Mouse (Mus musculus) kidney, embryonic 15.5 days (tissue): ENCODE data around the gene Aldh1l1. TPM values are rescaled to one million over a fixed set of nuclear protein-coding genes. Genes with fewer than 3 reads are reported as not detected.

Experiments
- ATAC-seq: fragments of 200-750 bp; cut with Nextera tagmentation; replicated peaks from 2 replicates; pipeline ENCODE4 v1.8.0; 2017; ENCODE audit warnings: moderate TSS enrichment; ENCODE audit not compliant: low FRiP score
- H3K27ac ChIP-seq: fragments of 300-500 bp; sonication (generic); 2 replicates; pipeline ENCODE4 v1.5.1; 2015; ENCODE audit warnings: mild to moderate bottlenecking, inconsistent platforms
- H3K27me3 ChIP-seq: fragments of 300-500 bp; sonication (generic); 2 replicates; pipeline ENCODE4 v1.6.1; 2015; ENCODE audit warnings: inconsistent platforms
- H3K36me3 ChIP-seq: fragments of 300-500 bp; sonication (generic); 2 replicates; pipeline ENCODE4 v1.6.1; 2015; ENCODE audit warnings: inconsistent platforms
- H3K4me1 ChIP-seq: fragments of 300-500 bp; sonication (generic); 2 replicates; pipeline ENCODE4 v1.6.1; 2015; ENCODE audit warnings: inconsistent platforms
- H3K4me2 ChIP-seq: fragments of 300-500 bp; sonication (generic); 2 replicates; pipeline ENCODE4 v1.6.1; 2015; ENCODE audit warnings: moderate library complexity, mild to moderate bottlenecking, inconsistent platforms
- H3K4me3 ChIP-seq: fragments of 300-500 bp; sonication (generic); replicated peaks from 2 replicates; pipeline ENCODE4 v1.5.1; 2015; ENCODE audit warnings: mild to moderate bottlenecking, inconsistent platforms
- H3K9ac ChIP-seq: fragments of 300-500 bp; sonication (generic); 2 replicates; pipeline ENCODE4 v1.6.1; 2015; ENCODE audit warnings: mild to moderate bottlenecking, inconsistent platforms
- H3K9me3 ChIP-seq: fragments of 300-500 bp; sonication (generic); replicated peaks from 2 replicates; pipeline ENCODE4 v1.6.1; 2016; ENCODE audit warnings: inconsistent platforms
- WGBS: fragments of 180-500 bp; shearing (Covaris S2); methylation state at CpG from one replicate; pipeline ENCODE4 v1.1.7; 2015; ENCODE audit warnings: mixed read lengths; 5-methylcytosine and 5-hydroxymethylcytosine counted together
- polyA plus RNA-seq: library from polyadenylated mRNA; unstranded; fragments of >200 nt; fragmentation: Nextera tagmentation; extraction: Ambion mirVana; gene quantifications from 2 replicates; pipeline ENCODE4 v1.2.1, GENCODE M21; 2015

Aldh1l1 gene
- polyA plus RNA-seq, 1 experiment from 2014 or later, result 13.8 TPM

DNA sequence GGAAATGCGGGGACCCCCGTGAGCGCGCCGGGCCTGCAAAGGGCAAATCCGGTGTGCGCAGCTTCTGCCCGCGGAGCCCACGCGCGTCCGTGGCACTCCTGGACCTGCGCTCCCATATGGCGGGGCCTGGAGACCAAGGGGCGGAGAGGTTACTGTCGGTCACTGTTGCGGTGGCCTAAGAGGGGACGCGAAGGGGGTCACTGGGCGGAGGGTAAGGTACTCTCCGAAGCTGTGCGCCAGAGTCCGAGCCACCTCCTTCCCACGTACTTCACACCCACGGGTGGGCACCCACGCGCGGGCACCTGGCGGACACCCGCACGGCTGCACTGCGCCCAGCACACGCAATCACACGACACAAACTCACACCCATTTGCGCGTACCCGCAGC lies 23.4 kb upstream of the Aldh1l1 start:
- ATAC-seq, result peak; percentile 48
- WGBS, result under 1% methylated on average over 38 of the region's 38 CpGs
- H3K4me2 ChIP-seq, result peak overlapping the region; percentile 100

DNA sequence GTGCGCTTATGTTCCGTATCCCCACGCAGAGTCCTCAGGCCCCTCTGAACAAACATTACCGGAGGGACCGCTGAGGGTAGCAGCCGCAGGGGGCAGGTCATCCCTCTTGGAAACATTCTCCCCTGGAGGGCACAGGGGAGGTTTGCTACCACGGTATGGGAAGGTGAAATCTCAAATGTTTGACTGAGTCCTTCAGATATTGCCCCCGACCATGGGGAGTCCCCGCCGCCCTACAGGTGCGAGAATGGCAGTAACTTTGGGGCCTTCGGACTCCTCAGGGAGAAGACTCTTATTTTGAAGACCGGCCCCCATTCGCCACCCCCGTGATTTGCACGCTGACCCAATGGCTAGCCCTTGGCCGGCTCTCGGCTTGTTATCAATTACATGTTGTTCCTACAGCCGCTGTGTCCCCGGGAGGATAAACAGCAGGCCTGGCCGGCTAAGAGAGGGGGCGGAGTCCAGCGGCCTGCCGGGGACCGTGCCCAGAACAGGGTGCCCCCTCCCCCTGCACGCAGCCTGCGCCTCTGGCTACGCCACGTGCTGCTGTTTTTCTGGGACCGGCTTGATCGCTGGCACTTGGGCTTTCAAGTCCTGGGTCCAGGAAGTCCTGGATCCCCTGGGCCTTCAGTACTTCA lies 22.9 kb upstream of the Aldh1l1 start:
- H3K9me3 ChIP-seq, result no peaks in the 10 kb centered on the region
- peaks cover 32% of the 10 kb centered on the region for H3K27me3 ChIP-seq
- peaks cover 4% of the 10 kb centered on the region; the same call in 1 of the 2 replicates for H3K36me3 ChIP-seq
- peaks cover 24% of the 10 kb centered on the region for H3K4me1 ChIP-seq
- peak; percentile 89 for ATAC-seq
- H3K4me3 ChIP-seq, result peak overlapping the region; percentile 71
- peak overlapping the region; percentile 61 for H3K9ac ChIP-seq
- H3K27ac ChIP-seq, result peak overlapping the region; percentile 73
- WGBS, result under 1% methylated on average over 31 of the region's 31 CpGs
- H3K4me2 ChIP-seq, result peak overlapping the region; percentile 100

More for the DNA sequence above, 23.4 kb upstream of the Aldh1l1 start:
- H3K9ac ChIP-seq, result peak overlapping the region; percentile 61
- peaks cover 24% of the 10 kb centered on the region for H3K4me1 ChIP-seq
- peak overlapping the region; percentile 71 for H3K4me3 ChIP-seq
- peaks cover 32% of the 10 kb centered on the region for H3K27me3 ChIP-seq
- H3K9me3 ChIP-seq, result no peaks in the 10 kb centered on the region
- peaks cover 4% of the 10 kb centered on the region; the same call in 1 of the 2 replicates for H3K36me3 ChIP-seq
- peak overlapping the region; percentile 73 for H3K27ac ChIP-seq

DNA sequence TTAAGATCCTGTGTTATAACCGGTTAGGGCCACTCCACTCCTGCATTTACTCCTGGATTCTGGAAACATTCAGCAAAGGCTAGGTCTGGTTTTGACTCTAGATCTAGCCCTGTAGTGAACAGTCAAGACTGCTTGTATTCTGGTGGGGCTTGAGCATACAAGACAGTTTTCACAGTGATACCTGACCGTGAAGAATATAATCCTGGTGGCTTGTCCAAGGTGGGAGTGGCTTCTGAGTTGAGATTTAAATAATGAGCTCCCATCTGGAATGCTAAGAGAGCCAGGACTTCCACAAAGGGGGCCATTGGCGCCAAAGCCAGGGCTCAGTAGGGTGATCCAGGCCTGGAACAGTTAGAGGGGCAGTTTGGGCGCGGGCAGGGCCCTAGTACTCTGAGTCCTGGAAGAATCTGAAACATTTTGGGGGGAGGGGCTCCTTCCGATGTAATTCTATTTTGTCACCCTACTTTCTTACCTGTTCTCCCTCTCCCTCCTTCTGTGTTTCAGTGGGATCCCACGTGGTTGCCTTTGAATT lies 22.3 kb upstream of the Aldh1l1 start:
- H3K27me3 ChIP-seq, result peaks cover 32% of the 10 kb centered on the region
- peak overlapping the region; percentile 73; the same call in 1 of the 2 replicates for H3K27ac ChIP-seq
- no peaks in the 10 kb centered on the region for H3K9me3 ChIP-seq
- peak; percentile 15 for ATAC-seq
- peak overlapping the region; percentile 100 for H3K4me2 ChIP-seq
- peaks cover 24% of the 10 kb centered on the region for H3K4me1 ChIP-seq
- WGBS, result 39% methylated on average over 7 of the region's 7 CpGs
- peak overlapping the region; percentile 71 for H3K4me3 ChIP-seq
- no peak overlapping the region for H3K9ac ChIP-seq
- peaks cover 4% of the 10 kb centered on the region; the same call in 1 of the 2 replicates for H3K36me3 ChIP-seq

DNA sequence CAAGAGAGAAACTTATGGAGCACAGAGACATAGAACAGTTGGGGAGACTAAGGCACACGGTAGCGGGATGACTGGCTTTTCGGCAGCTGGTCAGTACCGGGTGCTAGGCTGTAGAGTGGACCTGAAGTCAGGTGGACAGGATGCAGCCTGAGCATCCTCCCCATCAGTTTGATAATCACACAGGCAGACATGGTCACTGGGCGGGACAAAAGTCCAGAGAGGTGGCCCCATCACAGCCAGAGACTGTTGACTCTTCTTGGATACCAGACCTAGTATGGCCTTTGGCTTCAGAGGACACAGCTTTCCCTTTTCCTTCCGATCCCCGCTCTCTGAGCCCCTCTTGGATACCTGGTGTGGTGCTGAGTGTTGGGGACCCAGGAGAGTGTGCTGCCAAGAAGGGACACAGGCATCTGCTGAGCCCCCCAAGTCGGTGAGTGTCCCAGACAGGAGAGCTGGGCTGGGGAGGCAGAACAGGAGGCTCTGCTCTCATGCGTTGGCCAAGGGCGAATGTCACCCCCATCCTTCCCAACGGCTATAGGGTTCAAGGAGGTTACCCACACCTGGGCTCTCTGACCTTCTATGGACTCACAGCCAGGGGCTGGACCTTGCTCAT lies 21.1 kb upstream of the Aldh1l1 start:
- WGBS, result 91% methylated on average over 11 of the region's 11 CpGs
- no peak overlapping the region for H3K27ac ChIP-seq
- no peak overlapping the region for H3K4me3 ChIP-seq
- no peak overlapping the region for H3K4me2 ChIP-seq
- H3K9me3 ChIP-seq, result no peaks in the 10 kb centered on the region
- H3K4me1 ChIP-seq, result peaks cover 24% of the 10 kb centered on the region
- H3K9ac ChIP-seq, result no peak overlapping the region
- H3K27me3 ChIP-seq, result peaks cover 30% of the 10 kb centered on the region
- no peak for ATAC-seq
- H3K36me3 ChIP-seq, result peaks cover 4% of the 10 kb centered on the region; the same call in 1 of the 2 replicates

DNA sequence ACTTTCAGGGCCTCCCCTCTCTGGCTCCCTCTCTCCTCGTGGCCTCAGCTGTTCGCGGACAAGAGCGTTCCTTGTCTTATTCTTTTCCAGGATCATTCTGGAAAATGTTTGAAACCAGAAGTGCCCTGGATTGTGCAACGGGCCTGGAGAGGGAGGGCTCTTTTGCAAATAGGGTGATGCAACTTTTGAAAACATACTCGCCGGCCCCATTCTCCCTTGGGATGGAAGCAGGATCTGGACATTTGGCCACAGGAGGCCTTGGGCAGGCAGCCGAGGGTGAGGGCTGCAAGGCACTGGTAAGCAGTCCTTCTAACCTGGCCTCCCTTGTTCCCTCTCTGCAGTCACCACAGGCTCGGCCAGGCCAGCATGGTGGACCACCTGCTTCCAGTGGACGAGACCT lies 20.1 kb upstream of the Aldh1l1 start:
- WGBS, result 84% methylated on average over 10 of the region's 10 CpGs
- no peak overlapping the region for H3K27ac ChIP-seq
- no peak overlapping the region for H3K4me3 ChIP-seq

DNA sequence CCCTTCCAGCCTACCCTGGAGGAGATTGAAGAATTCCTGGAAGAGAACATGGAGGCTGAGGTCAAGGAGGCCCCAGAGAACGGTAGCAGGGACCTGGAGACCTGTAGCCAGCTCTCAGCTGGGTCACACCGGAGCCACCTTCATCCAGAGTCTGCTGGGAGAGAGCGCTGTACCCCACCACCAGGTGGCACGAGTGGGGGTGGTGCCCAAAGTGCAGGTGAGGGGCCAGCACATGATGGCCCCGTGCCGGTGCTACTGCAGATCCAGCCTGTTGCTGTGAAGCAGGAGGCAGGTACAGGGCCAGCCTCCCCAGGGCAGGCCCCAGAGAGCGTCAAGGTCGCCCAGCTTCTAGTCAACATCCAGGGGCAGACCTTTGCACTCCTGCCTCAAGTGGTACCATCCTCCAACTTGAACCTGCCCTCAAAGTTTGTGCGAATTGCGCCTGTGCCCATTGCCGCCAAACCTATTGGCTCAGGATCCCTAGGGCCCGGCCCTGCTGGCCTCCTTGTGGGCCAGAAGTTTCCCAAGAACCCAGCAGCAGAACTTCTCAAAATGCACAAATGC lies 19.3 kb upstream of the Aldh1l1 start:
- WGBS, result 90% methylated on average over 12 of the region's 12 CpGs

More for the DNA sequence above, 20.1 kb upstream of the Aldh1l1 start:
- Histone ChIP-seq H3K9me3 (no peaks in the 10 kb centered on the region), H3K4me2 (no peak overlapping the region), H3K27me3 (peaks cover 21% of the 10 kb centered on the region), H3K4me1 (peaks cover 29% of the 10 kb centered on the region), H3K9ac (no peak overlapping the region), H3K36me3 (peaks cover 4% of the 10 kb centered on the region; the same call in 1 of the 2 replicates)
- ATAC-seq, result no peak

DNA sequence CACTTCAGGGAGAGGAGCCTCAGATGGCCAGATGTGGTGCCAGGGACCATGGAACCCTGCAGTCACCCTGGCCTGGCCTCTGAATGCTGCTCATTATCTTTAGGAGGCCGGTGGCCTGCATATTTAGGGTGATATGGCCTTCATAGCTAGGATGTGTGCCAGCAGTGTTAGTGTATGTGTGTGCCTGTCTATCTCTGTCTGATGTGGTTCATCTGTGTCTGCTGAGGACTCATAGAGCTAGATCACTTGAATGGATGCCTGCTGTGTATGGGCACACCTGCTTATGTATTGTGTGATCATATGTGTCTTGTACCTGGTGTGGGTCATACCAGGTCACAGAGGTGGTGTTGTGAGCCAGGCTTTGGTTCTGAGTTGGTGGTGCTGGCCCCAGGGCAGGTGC lies 18.0 kb upstream of the Aldh1l1 start:
- H3K36me3 ChIP-seq, result peaks cover 4% of the 10 kb centered on the region; the same call in 1 of the 2 replicates
- peaks cover under 1% of the 10 kb centered on the region; the same call in 1 of the 2 replicates for H3K27me3 ChIP-seq

More for the DNA sequence above, 19.3 kb upstream of the Aldh1l1 start:
- Histone ChIP-seq H3K27ac (no peak overlapping the region), H3K9ac (no peak overlapping the region), H3K9me3 (no peaks in the 10 kb centered on the region), H3K4me3 (no peak overlapping the region), H3K27me3 (peaks cover 12% of the 10 kb centered on the region), H3K36me3 (peaks cover 4% of the 10 kb centered on the region; the same call in 1 of the 2 replicates), H3K4me1 (peaks cover 34% of the 10 kb centered on the region), H3K4me2 (no peak overlapping the region)
- ATAC-seq, result no peak

DNA sequence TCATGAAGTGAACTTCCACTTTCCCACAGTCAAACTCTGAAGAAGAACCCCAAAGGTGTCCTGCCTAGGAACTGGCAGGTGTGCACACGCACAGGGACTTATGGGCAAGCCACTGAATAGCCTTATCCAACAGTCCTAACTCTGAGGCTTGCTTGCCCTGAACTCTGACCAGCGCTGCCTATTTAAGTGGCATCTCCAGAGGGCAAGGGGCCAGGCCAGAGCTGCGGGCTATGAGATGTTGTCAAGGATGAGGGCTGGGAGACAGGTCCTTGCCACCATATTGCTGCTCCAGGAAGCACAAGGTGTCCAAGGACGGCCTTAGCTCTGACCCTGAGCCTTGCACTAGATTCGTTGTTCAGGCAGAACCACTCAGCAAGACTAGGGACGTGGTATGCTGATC lies 17.2 kb upstream of the Aldh1l1 start:
- WGBS, result 88% methylated on average over 6 of the region's 6 CpGs
- no peak overlapping the region for H3K9ac ChIP-seq
- no peak overlapping the region for H3K4me2 ChIP-seq
- peaks cover 16% of the 10 kb centered on the region for H3K4me1 ChIP-seq
- no peaks in the 10 kb centered on the region; the same call in 1 of the 2 replicates for H3K27me3 ChIP-seq
- no peaks in the 10 kb centered on the region for H3K9me3 ChIP-seq
- no peak overlapping the region for H3K27ac ChIP-seq
- peaks cover 4% of the 10 kb centered on the region; the same call in 1 of the 2 replicates for H3K36me3 ChIP-seq
- H3K4me3 ChIP-seq, result no peak overlapping the region
- no peak for ATAC-seq

More for the DNA sequence above, 18.0 kb upstream of the Aldh1l1 start:
- 83% methylated on average over 1 of the region's 1 CpGs for WGBS
- H3K9me3 ChIP-seq, result no peaks in the 10 kb centered on the region
- H3K4me3 ChIP-seq, result no peak overlapping the region
- ATAC-seq, result no peak
- no peak overlapping the region for H3K27ac ChIP-seq
- H3K4me1 ChIP-seq, result peaks cover 24% of the 10 kb centered on the region
- H3K9ac ChIP-seq, result no peak overlapping the region
- H3K4me2 ChIP-seq, result no peak overlapping the region

DNA sequence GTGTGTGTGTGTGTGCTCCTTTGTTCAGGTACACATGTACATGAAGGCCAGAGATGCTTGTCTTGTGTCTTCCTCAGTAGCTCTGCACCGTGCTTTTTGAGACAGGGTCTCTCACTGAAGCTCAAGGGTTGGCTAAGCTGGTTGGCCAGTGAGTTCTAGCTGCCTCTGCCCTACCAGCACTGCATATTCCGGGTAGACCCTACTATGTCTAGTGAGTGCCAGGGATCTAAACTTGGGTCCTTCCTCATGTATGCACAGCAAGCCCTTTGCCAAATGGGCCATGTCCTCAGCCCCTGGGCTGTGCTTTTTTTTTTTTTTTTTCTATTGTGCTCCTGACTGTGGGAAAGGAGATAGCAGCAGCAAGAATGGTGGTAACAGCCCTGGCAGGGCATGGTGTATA lies 16.0 kb upstream of the Aldh1l1 start:
- H3K9ac ChIP-seq, result no peak overlapping the region
- H3K27ac ChIP-seq, result no peak overlapping the region
- 94% methylated on average over 2 of the region's 2 CpGs for WGBS

DNA sequence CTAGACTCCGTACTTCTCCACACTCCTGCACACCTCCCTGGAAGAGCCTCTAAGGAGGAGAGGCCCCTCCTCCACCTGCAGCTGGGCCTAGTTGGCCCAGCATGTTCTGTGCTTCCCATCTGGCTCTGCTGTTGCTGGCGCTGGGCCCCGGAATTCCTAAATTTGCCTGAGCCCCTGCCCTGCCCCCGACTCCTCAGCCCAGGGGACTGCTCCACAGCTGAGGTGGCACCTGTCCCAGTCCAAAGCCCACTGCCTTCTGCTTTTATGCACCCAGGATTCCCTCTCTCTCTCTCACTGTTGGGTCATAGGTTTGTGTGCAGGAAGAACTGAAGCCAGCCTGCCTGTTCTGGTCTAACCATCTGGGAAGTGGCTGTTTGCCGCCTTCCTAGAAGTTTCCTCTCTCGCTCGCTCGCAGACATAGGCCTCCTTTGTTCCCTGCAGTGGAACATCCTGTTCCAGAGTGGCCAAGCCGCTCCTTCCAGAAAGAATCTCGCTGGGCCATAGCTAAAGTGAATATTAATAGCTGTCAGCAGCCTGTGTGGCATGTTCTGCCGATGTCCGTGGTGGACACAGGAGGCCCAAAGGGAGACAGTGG lies 15.2 kb upstream of the Aldh1l1 start:
- Histone ChIP-seq H3K27ac (peak overlapping the region; percentile 68), H3K4me2 (no peak overlapping the region), H3K27me3 (no peaks in the 10 kb centered on the region), H3K4me3 (no peak overlapping the region), H3K9me3 (no peaks in the 10 kb centered on the region), H3K9ac (no peak overlapping the region), H3K4me1 (peaks cover 18% of the 10 kb centered on the region; the same call in 1 of the 2 replicates), H3K36me3 (peaks cover 4% of the 10 kb centered on the region; the same call in 1 of the 2 replicates)
- WGBS, result 64% methylated on average over 12 of the region's 12 CpGs
- ATAC-seq, result no peak

More for the DNA sequence above, 16.0 kb upstream of the Aldh1l1 start:
- Histone ChIP-seq H3K4me2 (no peak overlapping the region), H3K27me3 (no peaks in the 10 kb centered on the region), H3K4me1 (peaks cover 15% of the 10 kb centered on the region; the same call in 1 of the 2 replicates), H3K36me3 (peaks cover 4% of the 10 kb centered on the region; the same call in 1 of the 2 replicates), H3K4me3 (no peak overlapping the region), H3K9me3 (no peaks in the 10 kb centered on the region)
- ATAC-seq, result no peak

DNA sequence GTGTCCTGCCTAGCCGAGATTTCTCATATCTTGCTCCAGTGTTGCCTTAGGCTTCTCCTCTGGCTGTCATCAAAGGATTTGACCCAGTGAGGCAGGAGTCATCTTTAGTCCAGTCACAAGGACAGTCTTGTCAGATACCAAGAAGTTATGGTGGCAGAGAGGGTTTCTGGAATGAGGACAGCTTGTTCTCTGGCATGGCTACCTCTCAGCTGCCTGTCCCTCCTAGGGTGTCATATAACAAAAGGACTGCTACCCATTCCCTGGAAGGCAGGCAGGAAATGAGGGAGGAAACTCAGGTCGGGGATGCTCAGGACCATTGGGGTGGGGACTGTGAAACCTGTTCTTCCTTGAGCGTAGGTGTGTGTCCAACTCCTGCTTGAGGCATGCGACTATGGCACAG lies 14.1 kb upstream of the Aldh1l1 start:
- no peak for ATAC-seq
- 58% methylated on average over 4 of the region's 4 CpGs for WGBS
- Histone ChIP-seq H3K4me3 (no peak overlapping the region), H3K36me3 (peaks cover 4% of the 10 kb centered on the region; the same call in 1 of the 2 replicates), H3K4me1 (peaks cover 22% of the 10 kb centered on the region; the same call in 1 of the 2 replicates), H3K27me3 (no peaks in the 10 kb centered on the region), H3K4me2 (no peak overlapping the region), H3K9me3 (no peaks in the 10 kb centered on the region), H3K9ac (no peak overlapping the region), H3K27ac (no peak overlapping the region)
